Mouse (Mus musculus) ES-E14 (cell line): ENCODE data around the gene 4931406P16Rik. TPM values are rescaled to one million over a fixed set of nuclear protein-coding genes. Genes with fewer than 3 reads are reported as not detected.

Experiments used
- DNase-seq: peaks from one replicate; pipeline ENCODE4 v3.0.0-alpha.2; 2013; ENCODE audit warnings: low read depth, low spot score
- H3K27ac ChIP-seq: 2 replicates; pipeline ENCODE4 v1.5.1; 2012; ENCODE audit warnings: low read depth, mild to moderate bottlenecking, low read length, moderate library complexity, mixed read lengths; ENCODE audit not compliant: poor library complexity, insufficient read depth, severe bottlenecking
- H3K36me3 ChIP-seq: 2 replicates; pipeline ENCODE4 v1.6.1; 2012; ENCODE audit warnings: mild to moderate bottlenecking, low read length, moderate library complexity, mixed read lengths; ENCODE audit not compliant: control insufficient read depth, poor library complexity, insufficient read depth, severe bottlenecking
- H3K4me1 ChIP-seq, 2 experiments: fragments of 150-350 bp in 1 of 2; sonication (generic) in 1 of 2; 2 replicates each; pipeline ENCODE4 v1.6.1; 2012; ENCODE audit warnings: low read length in 2 of 2, mild to moderate bottlenecking in 1 of 2, mixed read lengths in 1 of 2; ENCODE audit not compliant: control insufficient read depth in 2 of 2, insufficient read depth in 2 of 2, poor library complexity in 1 of 2
- H3K4me3 ChIP-seq, 2 experiments: fragments of 150-350 bp in 1 of 2; sonication (generic) in 1 of 2; 2 replicates each; pipeline ENCODE4 v1.5.1; 2012; ENCODE audit warnings: low read length in 2 of 2, low read depth in 1 of 2, mild to moderate bottlenecking in 1 of 2, mixed read lengths in 1 of 2; ENCODE audit not compliant: insufficient read depth in 1 of 2, poor library complexity in 1 of 2, severe bottlenecking in 1 of 2
- H3K9ac ChIP-seq: 2 replicates; pipeline ENCODE4 v1.6.1; 2012; ENCODE audit warnings: low read depth, mild to moderate bottlenecking, low read length, mixed read lengths; ENCODE audit not compliant: poor library complexity, insufficient read depth, severe bottlenecking
- H3K9me3 ChIP-seq: fragments of 150-350 bp; sonication (generic); 2 replicates; pipeline ENCODE4 v1.6.1; 2012; ENCODE audit warnings: low read depth, mild to moderate bottlenecking, low read length; ENCODE audit not compliant: control insufficient read depth, insufficient read depth
- CHD2 ChIP-seq: IDR thresholded peaks from 2 replicates; pipeline ENCODE4 v1.6.1; 2014; ENCODE audit warnings: mild to moderate bottlenecking, low read depth, low read length, inconsistent platforms
- HCFC1 ChIP-seq: IDR thresholded peaks from 2 replicates; pipeline ENCODE4 v1.6.1; 2012; ENCODE audit warnings: low read length, inconsistent platforms, borderline replicate concordance; ENCODE audit not compliant: insufficient read depth
- MAFK ChIP-seq: IDR thresholded peaks from 2 replicates; pipeline ENCODE4 v1.6.1; 2014; ENCODE audit warnings: mild to moderate bottlenecking, low read depth, low read length, inconsistent platforms; ENCODE audit not compliant: insufficient read depth
- ZC3H11A ChIP-seq: IDR thresholded peaks from 2 replicates; pipeline ENCODE4 v1.6.1; 2012; ENCODE audit warnings: low read depth, mild to moderate bottlenecking, inconsistent platforms, low read length, borderline replicate concordance
- ZNF384 ChIP-seq: IDR thresholded peaks from 2 replicates; pipeline ENCODE4 v1.6.1; 2012; ENCODE audit warnings: low read depth, low read length, inconsistent platforms
- in situ Hi-C, 2 experiments: fragments of 600-800 bp; cut with MboI; formaldehyde crosslinking; loops; one replicate each; pipeline ENCODE4 v1.15.1; 2025; ENCODE audit warnings: low sequenced_read_pairs in 2 of 2, inconsistent platforms in 1 of 2; ENCODE audit not compliant: unreplicated experiment in 2 of 2
- total RNA-seq: library from RNA; depleted of rRNA; stranded (reverse); fragments of 300-350 nt; gene quantifications from 2 replicates; pipeline ENCODE4 v1.2.3, GENCODE M21; 2012

4931406P16Rik gene
- total RNA-seq, 1 experiment: 33.6 TPM

DNA sequence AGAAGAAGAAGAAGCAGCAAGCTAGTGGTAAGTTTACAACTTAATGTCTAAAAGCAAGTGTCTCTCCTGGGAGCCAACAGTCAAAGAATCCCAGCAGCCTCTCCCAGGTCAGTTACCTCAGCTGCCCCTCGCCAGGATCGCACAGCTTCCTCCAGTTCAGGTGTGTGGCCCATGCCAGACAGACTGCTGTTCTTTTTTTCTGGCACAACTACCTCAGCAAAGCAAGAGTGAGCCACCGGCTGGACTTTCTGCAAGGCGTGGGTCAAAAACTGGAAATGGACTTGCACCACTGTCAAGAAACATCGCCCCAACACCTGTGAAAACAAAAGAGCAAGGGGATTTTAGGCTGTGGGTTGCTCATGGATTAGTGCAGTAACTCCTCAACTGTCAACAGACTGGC lies 49.9 kb downstream of the 4931406P16Rik start:
- no peak overlapping the region for H3K9ac ChIP-seq
- DNase-seq: no peak
- H3K4me3 ChIP-seq: no peak overlapping the region
- in situ Hi-C loops: no loop called here
- H3K36me3 ChIP-seq: peaks cover 5% of the 10 kb centered on the region; the same call in 1 of the 2 replicates
- TF ChIP-seq MAFK (no peak), ZC3H11A (no peak), HCFC1 (no peak), ZNF384 (no peak), CHD2 (no peak)
- no peak overlapping the region for H3K27ac ChIP-seq
- H3K4me1 ChIP-seq: peaks cover 0 to 4% of the 10 kb centered on the region in 2 experiments; a peak in 2 of 4 replicates
- H3K9me3 ChIP-seq: no peaks in the 10 kb centered on the region

DNA sequence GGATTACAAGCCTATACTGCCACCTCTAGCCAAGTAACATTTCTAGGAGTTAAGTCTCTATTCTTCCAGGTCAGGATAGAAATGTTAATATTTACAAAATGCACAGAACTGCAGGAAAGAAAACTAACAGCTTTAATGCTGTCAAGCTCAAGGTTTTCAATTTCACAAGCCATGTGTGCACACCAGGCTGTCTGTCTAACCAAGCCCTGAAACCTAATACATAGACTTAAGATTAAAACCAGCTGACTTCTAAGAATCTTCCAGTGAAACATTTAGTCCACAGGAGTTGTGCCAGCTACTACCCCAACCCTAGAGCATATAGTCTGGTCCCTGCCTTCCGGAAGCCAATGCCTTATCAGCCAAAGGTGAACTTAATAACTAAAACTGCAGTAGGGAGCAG lies 54.9 kb downstream of the 4931406P16Rik start:
- H3K36me3 ChIP-seq: peaks cover 14% of the 10 kb centered on the region; the same call in 1 of the 2 replicates
- H3K9me3 ChIP-seq: no peaks in the 10 kb centered on the region
- DNase-seq: no peak
- in situ Hi-C loops: loop anchor here in 1 of 2 experiments (10.0 kb wide), 1 partner anchor 96 kb away; no protein-coding TSS in a partner anchor
- TF ChIP-seq ZC3H11A (no peak), ZNF384 (no peak), MAFK (no peak), CHD2 (no peak), HCFC1 (no peak)
- no peak overlapping the region for H3K9ac ChIP-seq
- no peak overlapping the region for H3K27ac ChIP-seq
- H3K4me3 ChIP-seq: no peak overlapping the region
- H3K4me1 ChIP-seq: no peaks in the 10 kb centered on the region

DNA sequence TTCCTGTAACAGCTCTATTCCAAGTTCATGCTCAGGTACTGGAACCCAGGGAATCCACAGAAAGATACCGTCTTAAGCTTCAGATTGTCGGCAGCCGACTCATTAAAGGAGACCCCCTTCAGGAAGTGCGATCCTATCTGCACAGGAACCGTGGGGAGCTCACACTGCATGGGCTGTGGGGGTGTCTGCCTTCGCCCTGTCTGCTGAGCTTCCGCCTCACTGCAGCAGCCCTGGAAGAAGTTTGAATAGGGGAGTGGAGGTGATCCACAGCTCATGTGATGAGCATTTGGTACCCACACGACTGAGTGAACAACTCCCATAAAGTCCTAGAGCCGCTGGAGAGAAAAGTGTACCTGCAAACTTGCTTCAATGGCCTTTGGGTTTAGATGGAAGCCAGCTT lies 56.1 kb downstream of the 4931406P16Rik start:
- no peak for TF ChIP-seq MAFK
- no peak for TF ChIP-seq HCFC1
- TF ChIP-seq ZC3H11A: no peak
- TF ChIP-seq ZNF384: no peak
- no peak for TF ChIP-seq CHD2
- H3K9me3 ChIP-seq: no peaks in the 10 kb centered on the region
- H3K4me3 ChIP-seq: no peak overlapping the region
- peaks cover 12% of the 10 kb centered on the region; the same call in 1 of the 2 replicates for H3K36me3 ChIP-seq
- no peaks in the 10 kb centered on the region for H3K4me1 ChIP-seq
- no peak for DNase-seq
- no peak overlapping the region for H3K9ac ChIP-seq
- H3K27ac ChIP-seq: no peak overlapping the region
- in situ Hi-C loops: loop anchor here in 1 of 2 experiments (10.0 kb wide), 1 partner anchor 98 kb away; no protein-coding TSS in a partner anchor

DNA sequence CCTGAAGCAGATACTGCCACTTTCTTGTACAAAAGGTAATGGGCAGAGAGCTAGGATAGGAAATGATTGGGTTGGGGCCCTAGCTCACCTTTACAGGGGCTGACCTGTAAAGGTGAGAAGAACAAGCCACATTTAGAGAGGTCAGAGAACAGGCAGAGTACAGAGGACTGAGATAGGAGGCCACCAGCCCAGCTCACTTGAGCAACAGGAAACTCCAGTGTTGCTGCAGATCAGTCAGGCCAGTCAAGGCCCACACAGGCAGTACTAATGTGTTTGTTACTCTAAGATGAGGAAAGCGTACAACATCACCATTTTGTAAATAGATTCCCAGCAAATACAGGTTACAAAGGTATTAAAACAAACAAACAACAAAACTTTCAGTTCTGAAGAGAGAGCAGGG lies 57.4 kb downstream of the 4931406P16Rik start:
- Histone ChIP-seq H3K9ac (no peak overlapping the region), H3K9me3 (no peaks in the 10 kb centered on the region), H3K36me3 (peaks cover 8% of the 10 kb centered on the region; the same call in 1 of the 2 replicates), H3K27ac (no peak overlapping the region), H3K4me3 (no peak overlapping the region), H3K4me1 (no peaks in the 10 kb centered on the region)
- in situ Hi-C loops: loop anchor here in 1 of 2 experiments (10.0 kb wide), 1 partner anchor 99 kb away; no protein-coding TSS in a partner anchor
- DNase-seq: no peak
- TF ChIP-seq HCFC1: no peak
- TF ChIP-seq ZC3H11A: no peak
- no peak for TF ChIP-seq CHD2
- no peak for TF ChIP-seq ZNF384
- no peak for TF ChIP-seq MAFK
